Mouse (Mus musculus) heart, postnatal 0 days (tissue): ENCODE data around the gene Stk39. TPM values are rescaled to one million over a fixed set of nuclear protein-coding genes. Genes with fewer than 3 reads are reported as not detected.

Source experiments
- ATAC-seq: fragments of 200-750 bp; cut with Nextera tagmentation; 2 replicates; pipeline ENCODE4 v1.8.0; 2017; ENCODE audit warnings: low read depth, moderate number of reproducible peaks, moderate library complexity; ENCODE audit not compliant: insufficient read depth
- DNase-seq: peaks from one replicate; pipeline ENCODE4 v3.0.0-alpha.2; 2016; ENCODE audit warnings: low spot score
- H3K27ac ChIP-seq: fragments of 300-500 bp; sonication (generic); 2 replicates; pipeline ENCODE4 v1.5.1; 2014; ENCODE audit warnings: low read depth, mild to moderate bottlenecking
- H3K27me3 ChIP-seq: fragments of 300-500 bp; sonication (generic); 2 replicates; pipeline ENCODE4 v1.6.1; 2014; ENCODE audit warnings: low read length, mixed read lengths; ENCODE audit not compliant: control insufficient read depth, insufficient read depth
- H3K36me3 ChIP-seq: fragments of 300-500 bp; sonication (generic); replicated peaks from 2 replicates; pipeline ENCODE4 v1.6.1; 2014; ENCODE audit warnings: low read length, mixed read lengths; ENCODE audit not compliant: control insufficient read depth, insufficient read depth
- H3K4me1 ChIP-seq: fragments of 300-500 bp; sonication (generic); 2 replicates; pipeline ENCODE4 v1.6.1; 2014; ENCODE audit warnings: antibody characterized with exemption; ENCODE audit not compliant: control insufficient read depth, insufficient read depth
- H3K4me2 ChIP-seq: fragments of 300-500 bp; sonication (generic); 2 replicates; pipeline ENCODE4 v1.6.1; 2014; ENCODE audit warnings: low read depth, mild to moderate bottlenecking, low read length, moderate library complexity
- H3K4me3 ChIP-seq: fragments of 300-500 bp; sonication (generic); 2 replicates; pipeline ENCODE4 v1.5.1; 2014; ENCODE audit warnings: low read depth, low read length
- H3K9ac ChIP-seq: fragments of 300-500 bp; sonication (generic); replicated peaks from 2 replicates; pipeline ENCODE4 v1.6.1; 2014; ENCODE audit warnings: low read depth, low read length, mixed read lengths
- H3K9me3 ChIP-seq: fragments of 300-500 bp; sonication (generic); replicated peaks from 2 replicates; pipeline ENCODE4 v1.6.1; 2016; ENCODE audit warnings: low read length; ENCODE audit not compliant: control insufficient read depth
- CTCF ChIP-seq: IDR thresholded peaks from 2 replicates; pipeline ENCODE4 v1.5.1; 2016; ENCODE audit warnings: antibody characterized with exemption, control low read depth, low read depth
- EP300 ChIP-seq: IDR thresholded peaks from 2 replicates; pipeline ENCODE4 v1.6.1; 2016; ENCODE audit warnings: antibody characterized with exemption, low read depth
- WGBS: fragments of 180-500 bp; shearing (Covaris S2); extraction: QIAGEN DNeasy Blood & Tissue Kit; methylation state at CpG from one replicate; pipeline ENCODE4 v1.1.7; 2014; 5-methylcytosine and 5-hydroxymethylcytosine counted together
- polyA plus RNA-seq: library from polyadenylated mRNA; unstranded; fragments of >200 nt; fragmentation: Nextera tagmentation; extraction: Ambion mirVana; gene quantifications from 2 replicates; pipeline ENCODE4 v1.2.1, GENCODE M21; 2015
- total RNA-seq: library from RNA; depleted of rRNA; stranded (reverse); fragments of >200 nt; gene quantifications from 2 replicates; pipeline ENCODE4 v1.2.3, GENCODE M21; 2014; ENCODE audit warnings: low replicate concordance

The Stk39 gene
- total and polyA plus RNA-seq, 2 experiments from 2014 or later, result 81.8 to 93.2 TPM

DNA sequence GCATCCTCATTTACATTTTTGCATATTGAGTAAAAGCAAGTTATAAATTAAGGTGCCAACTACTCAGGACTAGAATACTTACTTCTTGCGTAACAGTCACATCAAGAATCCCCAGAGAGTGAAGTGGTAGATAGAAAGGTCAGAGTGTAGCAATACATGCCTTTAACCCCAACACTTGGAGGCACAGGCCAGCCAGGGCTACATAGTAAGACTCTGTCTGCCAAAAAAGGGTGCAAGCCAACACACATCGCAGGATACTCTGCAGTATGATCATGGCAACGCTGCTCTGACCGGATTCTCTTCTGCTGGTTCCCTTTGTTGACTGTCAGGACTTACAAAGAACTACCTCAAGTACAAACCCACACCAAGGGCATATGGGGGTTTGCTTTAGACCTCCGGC is 101.7 kb downstream of the Stk39 start:
- Histone ChIP-seq H3K27me3 (no peaks in the 10 kb centered on the region), H3K4me3 (no peak overlapping the region), H3K36me3 (0 out of 2 replicates have a peak, but pooled peaks cover 6% of the 10 kb centered on the region), H3K9ac (no peak overlapping the region), H3K27ac (0 out of 2 replicates have a peak overlapping the region, but pooled peaks have one; percentile 15), H3K4me2 (no peak overlapping the region), H3K9me3 (no peaks in the 10 kb centered on the region), H3K4me1 (peaks cover 57% of the 10 kb centered on the region)
- ATAC-seq, result no peak
- no peak for DNase-seq
- no peak for TF ChIP-seq CTCF
- TF ChIP-seq EP300, result no peak
- WGBS, result 78% methylated on average over 5 of the region's 5 CpGs

DNA sequence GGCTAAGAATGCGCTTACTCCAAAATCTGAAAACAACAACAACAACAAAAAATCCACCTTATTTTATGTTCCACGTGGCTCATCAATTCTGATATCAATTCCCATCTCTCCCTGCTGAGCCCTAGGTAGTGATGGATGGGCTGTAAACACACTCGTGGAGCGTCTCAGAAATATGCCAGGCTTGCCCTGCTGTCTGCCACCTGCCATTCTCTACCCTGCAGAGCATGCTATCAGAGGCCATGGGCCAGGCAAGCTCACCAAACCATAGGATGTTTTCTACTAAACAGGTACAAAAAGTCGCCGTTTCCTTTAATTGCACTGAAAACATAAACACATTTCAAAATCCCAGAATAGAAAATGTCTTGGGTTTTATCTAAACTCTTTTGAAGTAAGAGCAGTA is 103.0 kb downstream of the Stk39 start:
- no peak for DNase-seq
- Histone ChIP-seq H3K4me1 (peaks cover 51% of the 10 kb centered on the region), H3K36me3 (0 out of 2 replicates have a peak, but pooled peaks cover 6% of the 10 kb centered on the region), H3K27ac (no peak overlapping the region), H3K9ac (no peak overlapping the region), H3K4me2 (no peak overlapping the region), H3K9me3 (no peaks in the 10 kb centered on the region), H3K4me3 (no peak overlapping the region), H3K27me3 (no peaks in the 10 kb centered on the region)
- ATAC-seq, result no peak
- TF ChIP-seq EP300 (no peak), CTCF (no peak)
- 87% methylated on average over 6 of the region's 6 CpGs for WGBS

DNA sequence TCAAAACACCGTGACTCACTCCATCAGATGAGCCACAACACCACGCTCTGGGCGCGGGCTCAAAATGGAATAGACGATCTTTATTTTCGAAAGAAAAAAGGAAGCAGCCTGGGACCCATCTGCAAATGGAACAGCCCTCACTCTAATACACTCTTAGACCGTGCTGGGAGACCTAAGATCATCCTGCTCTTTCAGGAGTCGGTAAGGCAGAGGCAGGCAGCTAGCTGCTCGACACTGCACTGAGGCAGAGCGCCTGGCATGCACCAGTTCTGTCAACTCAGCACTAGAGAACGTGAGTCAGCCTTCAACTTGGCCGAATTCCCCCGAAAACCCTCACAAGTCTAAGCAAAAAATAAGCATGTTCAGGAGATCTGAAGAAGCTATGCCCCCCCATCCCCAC is 104.1 kb downstream of the Stk39 start:
- 0 out of 2 replicates have a peak overlapping the region, but pooled peaks have one; percentile 25 for H3K27ac ChIP-seq
- WGBS, result 50% methylated on average over 13 of the region's 13 CpGs
- TF ChIP-seq CTCF (no peak), EP300 (no peak)

DNA sequence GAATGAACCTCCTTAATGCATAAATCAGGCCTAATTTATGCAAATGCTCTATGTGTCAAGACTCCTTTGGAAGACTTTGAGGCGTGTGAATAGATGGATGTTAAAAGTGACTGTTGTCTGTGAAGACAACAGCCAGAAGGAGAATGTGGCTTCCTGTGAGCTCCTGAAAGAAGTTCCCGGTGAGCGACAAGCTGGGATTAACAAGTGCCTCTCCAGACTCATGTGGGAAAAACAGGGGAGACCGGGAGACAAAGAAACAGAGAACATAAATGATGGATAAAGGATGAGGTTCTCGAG is 105.2 kb downstream of the Stk39 start:
- peaks cover 34% of the 10 kb centered on the region for H3K4me1 ChIP-seq
- no peak for TF ChIP-seq CTCF
- TF ChIP-seq EP300, result no peak
- ATAC-seq, result no peak
- H3K36me3 ChIP-seq, result peaks cover 14% of the 10 kb centered on the region
- no peaks in the 10 kb centered on the region for H3K9me3 ChIP-seq
- peak overlapping the region; percentile 23; the same call in 1 of the 2 replicates for H3K27ac ChIP-seq
- H3K4me3 ChIP-seq, result no peak overlapping the region
- 28% methylated on average over 5 of the region's 5 CpGs for WGBS
- no peak overlapping the region for H3K9ac ChIP-seq
- DNase-seq, result no peak
- no peaks in the 10 kb centered on the region for H3K27me3 ChIP-seq
- H3K4me2 ChIP-seq, result no peak overlapping the region

More for the DNA sequence above, 104.1 kb downstream of the Stk39 start:
- Histone ChIP-seq H3K36me3 (peaks cover 14% of the 10 kb centered on the region), H3K4me1 (peaks cover 42% of the 10 kb centered on the region), H3K4me2 (no peak overlapping the region), H3K9me3 (no peaks in the 10 kb centered on the region), H3K27me3 (no peaks in the 10 kb centered on the region), H3K4me3 (no peak overlapping the region), H3K9ac (no peak overlapping the region)
- ATAC-seq, result no peak
- DNase-seq, result no peak

DNA sequence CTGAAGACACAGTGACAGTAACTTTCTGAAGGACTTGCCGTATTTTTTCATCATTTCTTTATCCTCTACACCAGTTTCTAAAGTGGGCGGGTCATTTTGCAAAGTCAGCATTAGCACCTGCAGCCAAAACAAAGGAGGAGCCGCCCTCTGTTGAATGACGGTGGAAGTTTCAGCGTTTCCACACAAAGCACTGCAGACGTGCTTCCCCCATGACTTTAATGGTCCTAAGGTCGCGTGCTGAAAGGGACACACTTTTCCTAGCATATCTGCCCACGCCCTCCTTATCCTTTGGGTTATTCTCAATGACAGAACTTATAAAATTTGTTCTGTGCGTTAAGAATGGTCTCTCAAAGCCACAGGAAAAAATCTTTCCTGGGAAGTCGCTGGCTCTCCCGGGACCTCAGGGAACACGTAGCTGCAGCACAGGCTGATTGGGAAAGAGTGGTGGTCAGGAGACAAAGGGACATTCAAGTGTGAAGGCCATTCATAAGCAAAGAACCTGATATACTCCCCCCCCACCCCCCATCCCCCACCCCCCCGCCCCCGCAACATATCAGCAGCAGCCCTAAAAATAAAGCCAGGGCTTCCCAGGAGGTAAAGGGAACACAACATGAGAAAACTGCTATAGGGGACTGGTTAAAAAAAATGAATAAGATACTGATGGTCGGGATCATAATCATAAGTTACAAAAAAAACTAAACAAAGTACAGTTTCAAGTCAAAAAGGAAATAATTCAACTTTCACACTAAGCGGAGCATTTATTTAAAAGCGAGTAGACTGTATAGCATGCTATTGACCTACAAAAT is 105.8 kb downstream of the Stk39 start:
- DNase-seq (no peak), ATAC-seq (peak; percentile 24; the same call in 1 of the 2 replicates)
- no peaks in the 10 kb centered on the region for H3K27me3 ChIP-seq
- H3K4me2 ChIP-seq, result peak overlapping the region; percentile 50
- peak overlapping the region; percentile 36; the same call in 1 of the 2 replicates for H3K9ac ChIP-seq
- peak overlapping the region; percentile 10; the same call in 1 of the 2 replicates for H3K4me3 ChIP-seq
- 17% methylated on average over 18 of the region's 18 CpGs for WGBS
- TF ChIP-seq CTCF (0 out of 2 replicates have a peak, but pooled peaks have one; percentile 1), EP300 (no peak)
- no peaks in the 10 kb centered on the region for H3K9me3 ChIP-seq
- H3K36me3 ChIP-seq, result peaks cover 14% of the 10 kb centered on the region
- H3K27ac ChIP-seq, result peak overlapping the region; percentile 23
- peaks cover 33% of the 10 kb centered on the region for H3K4me1 ChIP-seq
